Mouse (Mus musculus) G1E (cell line): Measurements from ENCODE around the gene Cyb5rl. TPM values are rescaled to one million over a fixed set of nuclear protein-coding genes. Genes with fewer than 3 reads are reported as not detected.
A peak's percentile ranks its signal among the peaks of the same experiment; 100 is the strongest.

Source experiments
- ATAC-seq: 2 replicates; pipeline ENCODE4 v1.8.0; 2016; ENCODE audit warnings: mild to moderate bottlenecking; ENCODE audit not compliant: insufficient number of reproducible peaks, poor library complexity, low FRiP score, severe bottlenecking; ENCODE audit errors: extremely low read depth
- DNase-seq: peaks from one replicate; pipeline ENCODE4 v3.0.0; 2012; ENCODE audit warnings: low spot score
- H3K27me3 ChIP-seq: 2 replicates; pipeline ENCODE4 v1.6.1; 2012; ENCODE audit warnings: mild to moderate bottlenecking, low read length, inconsistent platforms; ENCODE audit not compliant: insufficient read depth
- H3K36me3 ChIP-seq: replicated peaks from 2 replicates; pipeline ENCODE3; 2012; ENCODE audit warnings: mild to moderate bottlenecking, inconsistent platforms
- H3K4me1 ChIP-seq: 2 replicates; pipeline ENCODE4 v1.6.1; 2012; ENCODE audit warnings: low read depth, low read length, inconsistent platforms, mixed read lengths; ENCODE audit not compliant: insufficient read depth
- H3K4me3 ChIP-seq: 2 replicates; pipeline ENCODE4 v1.5.1; 2012; ENCODE audit warnings: low read depth, mild to moderate bottlenecking, inconsistent platforms, low read length, moderate library complexity, mixed read lengths
- H3K9me3 ChIP-seq: replicated peaks from 2 replicates; pipeline ENCODE4 v1.6.1; 2012; ENCODE audit warnings: inconsistent platforms
- CTCF ChIP-seq: IDR thresholded peaks from 2 replicates; pipeline ENCODE4 v1.5.1; 2012; ENCODE audit warnings: low read depth, low read length, inconsistent platforms, mixed read lengths
- GATA1 ChIP-seq: IDR thresholded peaks from 2 replicates; pipeline ENCODE4 v1.6.1; 2012; ENCODE audit warnings: borderline replicate concordance, low read length, inconsistent platforms, mixed read lengths
- GATA2 ChIP-seq: IDR thresholded peaks from 2 replicates; pipeline ENCODE4 v1.6.1; 2012; ENCODE audit warnings: low read depth, low read length, inconsistent platforms, borderline replicate concordance
- POLR2AphosphoS5 ChIP-seq: IDR thresholded peaks from 2 replicates; pipeline ENCODE4 v1.6.1; 2012; ENCODE audit warnings: low read depth, low read length, inconsistent platforms; ENCODE audit not compliant: insufficient replicate concordance
- TAL1 ChIP-seq: conservative IDR thresholded peaks from 2 replicates; pipeline ENCODE4 v1.6.1; 2012; ENCODE audit warnings: low read depth, low read length, inconsistent platforms, mixed read lengths
- polyA plus RNA-seq: library from polyadenylated mRNA; stranded (reverse); fragments of >175 nt; gene quantifications from 2 replicates; pipeline ENCODE4 v1.2.3, GENCODE M21; 2012
- total RNA-seq, 2 experiments: library from RNA; stranded (forward) in 1 of 2; stranded (reverse) in 1 of 2; fragments of 200-1000 nt in 1 of 2; fragments of >200 nt in 1 of 2; fragmentation: Nextera tagmentation in 1 of 2; gene quantifications; 2 replicates each; pipeline ENCODE4 v1.2.3; 2014 to 2017

Gene Cyb5rl
- total and polyA plus RNA-seq, 3 experiments: 3.8 to 5.3 (median 5.2) TPM

DNA sequence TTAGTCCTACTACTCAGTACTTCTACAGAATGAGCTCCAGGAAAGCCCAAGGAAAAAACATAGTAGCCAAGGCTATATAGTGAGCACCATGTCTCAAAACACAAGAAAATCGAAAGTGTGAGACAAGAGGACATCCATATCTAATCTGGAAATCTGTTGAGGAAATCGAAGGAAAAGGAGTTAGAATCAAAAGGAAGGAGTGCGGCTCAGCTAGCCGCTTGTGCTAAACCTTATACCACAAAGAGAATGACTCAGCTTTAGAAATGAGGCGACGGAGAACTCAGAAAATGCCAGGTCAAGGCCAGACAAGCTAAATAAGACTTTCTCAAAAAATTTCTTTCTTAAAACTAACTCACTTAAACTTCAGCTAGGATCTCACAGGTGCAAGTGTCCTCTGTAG, 24.5 kb upstream of the Cyb5rl start:
- Histone ChIP-seq H3K27me3 (no peaks in the 10 kb centered on the region), H3K4me3 (no peak overlapping the region), H3K9me3 (no peaks in the 10 kb centered on the region), H3K36me3 (peaks cover 97% of the 10 kb centered on the region), H3K4me1 (peaks cover 8% of the 10 kb centered on the region)
- no peak for ATAC-seq
- DNase-seq: no peak
- TF ChIP-seq TAL1 (no peak), GATA2 (no peak), CTCF (no peak), GATA1 (no peak), POLR2AphosphoS5 (no peak)

GRCm38 (mm10) chr4:107045188-107045587, 21.6 kb upstream of the Cyb5rl start:
- Histone ChIP-seq H3K36me3 (peaks cover 94% of the 10 kb centered on the region), H3K9me3 (no peaks in the 10 kb centered on the region), H3K4me1 (peaks cover 7% of the 10 kb centered on the region), H3K4me3 (no peak overlapping the region), H3K27me3 (no peaks in the 10 kb centered on the region)
- DNase-seq (no peak), ATAC-seq (no peak)
- no peak for TF ChIP-seq GATA2
- no peak for TF ChIP-seq CTCF
- TF ChIP-seq TAL1: no peak
- no peak for TF ChIP-seq POLR2AphosphoS5
- TF ChIP-seq GATA1: no peak

GRCm38 (mm10) chr4:107047806-107048205, 19.0 kb upstream of the Cyb5rl start:
- Histone ChIP-seq H3K36me3 (peaks cover 85% of the 10 kb centered on the region), H3K4me3 (no peak overlapping the region), H3K4me1 (peaks cover 9% of the 10 kb centered on the region), H3K27me3 (no peaks in the 10 kb centered on the region), H3K9me3 (no peaks in the 10 kb centered on the region)
- DNase-seq (no peak), ATAC-seq (no peak)
- TF ChIP-seq CTCF (no peak), GATA2 (no peak), TAL1 (no peak)

- ATAC-seq (no peak), DNase-seq (no peak)
- no peak overlapping the region for H3K4me3 ChIP-seq
- peaks cover 13% of the 10 kb centered on the region for H3K4me1 ChIP-seq
- TF ChIP-seq GATA1: no peak
- H3K27me3 ChIP-seq: no peaks in the 10 kb centered on the region
- H3K36me3 ChIP-seq: peaks cover 79% of the 10 kb centered on the region
- H3K9me3 ChIP-seq: no peaks in the 10 kb centered on the region
These were observed 18.1 kb upstream of the Cyb5rl start for GRCm38 (mm10) chr4:107048568-107049162.

- ATAC-seq (no peak), DNase-seq (no peak)
- Histone ChIP-seq H3K27me3 (no peaks in the 10 kb centered on the region), H3K4me3 (no peak overlapping the region), H3K4me1 (peaks cover 13% of the 10 kb centered on the region), H3K9me3 (no peaks in the 10 kb centered on the region), H3K36me3 (peaks cover 72% of the 10 kb centered on the region)
- no peak for TF ChIP-seq TAL1
- TF ChIP-seq GATA1: no peak
These were observed 14.9 kb upstream of the Cyb5rl start for GRCm38 (mm10) chr4:107051889-107052288.

DNA sequence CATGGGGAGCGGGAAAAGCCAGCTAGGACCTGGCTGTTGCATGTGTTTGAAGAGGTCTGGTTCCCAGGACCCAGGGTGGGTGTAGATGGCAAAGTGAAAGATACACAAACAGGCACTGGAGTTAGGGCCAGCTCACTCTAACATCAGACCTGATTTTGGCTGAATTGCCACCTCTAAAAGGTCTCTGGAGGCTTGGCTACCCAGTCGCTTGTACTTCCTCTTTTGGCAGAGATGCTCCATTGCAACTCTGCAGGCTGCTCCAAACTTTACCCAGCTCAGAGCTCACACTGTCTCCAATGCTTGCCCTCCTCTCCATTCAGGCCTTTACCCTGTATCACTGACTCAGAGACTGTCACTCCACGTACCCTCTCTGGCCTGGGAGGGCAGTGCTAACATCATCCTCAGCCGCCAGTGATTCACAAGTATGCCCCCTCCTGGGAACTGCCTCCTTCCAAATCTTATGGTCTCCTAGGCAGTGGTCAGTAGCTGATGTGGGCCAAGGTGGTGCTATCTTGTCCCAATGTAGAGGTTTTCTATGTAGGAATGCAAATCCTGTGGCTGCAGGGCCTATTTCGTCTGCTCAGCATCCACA, 13.7 kb upstream of the Cyb5rl start:
- no peak for DNase-seq
- no peaks in the 10 kb centered on the region for H3K27me3 ChIP-seq

DNA sequence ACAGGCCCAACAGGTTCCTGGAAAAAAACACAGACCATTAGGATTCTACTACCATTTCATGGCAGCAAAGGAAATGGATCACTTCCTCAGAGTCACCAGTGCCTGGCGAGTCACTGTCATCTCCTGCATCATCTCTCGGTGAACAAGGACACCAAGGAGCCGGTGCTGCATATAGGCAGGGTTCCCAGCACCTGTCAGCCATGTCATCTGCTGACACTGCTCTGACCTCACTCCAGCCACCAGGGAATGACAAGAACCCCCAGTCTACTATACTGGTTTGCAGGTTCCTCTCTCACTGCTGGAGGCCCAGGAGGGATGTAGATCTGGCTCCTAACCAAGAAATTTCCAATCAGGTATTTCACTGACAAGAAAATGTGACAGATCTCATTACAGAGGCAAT, 10.7 kb upstream of the Cyb5rl start:
- peaks cover 75% of the 10 kb centered on the region for H3K36me3 ChIP-seq
- ATAC-seq (no peak), DNase-seq (no peak)
- H3K9me3 ChIP-seq: no peaks in the 10 kb centered on the region
- peaks cover 11% of the 10 kb centered on the region for H3K4me1 ChIP-seq
- no peak overlapping the region for H3K4me3 ChIP-seq
- TF ChIP-seq TAL1 (no peak), CTCF (no peak), GATA2 (no peak), POLR2AphosphoS5 (no peak), GATA1 (no peak)
- no peaks in the 10 kb centered on the region for H3K27me3 ChIP-seq

More for the DNA sequence above, 13.7 kb upstream of the Cyb5rl start:
- ATAC-seq: no peak
- TF ChIP-seq CTCF (no peak), TAL1 (no peak), POLR2AphosphoS5 (peak; percentile 22; the same call in 1 of the 2 replicates), GATA1 (no peak)
- H3K4me3 ChIP-seq: no peak overlapping the region
- peaks cover 13% of the 10 kb centered on the region for H3K4me1 ChIP-seq
- H3K9me3 ChIP-seq: no peaks in the 10 kb centered on the region
- peaks cover 72% of the 10 kb centered on the region for H3K36me3 ChIP-seq
